Mouse (Mus musculus) liver, postnatal 0 days (tissue): ENCODE measurements at regions not wholly inside any gene's neighbourhood (a gene's known extent, or its start where the extent isn't known, plus 50 kb on each side); places are given as distances from the start of the nearest gene placed in this dataset.

ENCODE experiments used
- CTCF ChIP-seq: sonication (generic); IDR thresholded peaks from 2 replicates; pipeline ENCODE4 v1.5.1; 2016; ENCODE audit warnings: antibody characterized with exemption, low read depth
- EP300 ChIP-seq: IDR thresholded peaks from 2 replicates; pipeline ENCODE4 v1.6.1; 2016; ENCODE audit warnings: antibody characterized with exemption, low read depth, mild to moderate bottlenecking

DNA sequence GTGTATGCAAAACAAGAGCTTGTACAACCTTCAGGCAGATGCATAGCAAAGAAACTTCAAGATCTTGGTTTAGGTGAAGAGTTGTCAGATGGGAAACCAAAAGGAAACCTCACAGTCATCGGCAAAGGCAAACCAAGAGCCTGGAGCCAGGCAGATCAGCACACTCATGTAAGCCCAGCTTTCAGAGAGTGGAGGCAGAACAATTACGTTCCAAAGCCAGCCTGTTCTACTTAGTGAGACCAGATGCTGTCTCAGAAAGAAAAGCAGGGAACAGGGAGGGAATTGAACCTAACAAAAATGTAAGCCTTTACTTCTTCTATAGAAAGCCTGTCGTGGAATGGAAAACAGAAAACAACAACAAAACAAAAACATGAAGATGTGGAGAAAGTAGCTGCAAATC lies 97.4 kb upstream of the Btg1 start:
- TF ChIP-seq CTCF, result no peak
- TF ChIP-seq EP300, result no peak
